Mouse (Mus musculus) lung, postnatal 0 days (tissue): ENCODE results near the gene Ddx51. TPM values are rescaled to one million over a fixed set of nuclear protein-coding genes. Genes with fewer than 3 reads are reported as not detected.

Experiments used
- ATAC-seq: fragments of 200-750 bp; cut with Nextera tagmentation; 2 replicates; pipeline ENCODE4 v1.8.0; 2017; ENCODE audit warnings: moderate library complexity
- DNase-seq: peaks from one replicate; pipeline ENCODE4 v3.0.0-alpha.2; 2016; ENCODE audit warnings: low spot score
- H3K27ac ChIP-seq: fragments of 300-500 bp; sonication (generic); 2 replicates; pipeline ENCODE4 v1.5.1; 2014; ENCODE audit warnings: antibody characterized with exemption, mild to moderate bottlenecking, low read length, mixed read lengths
- H3K27me3 ChIP-seq: fragments of 300-500 bp; sonication (generic); replicated peaks from 2 replicates; pipeline ENCODE4 v1.6.1; 2014; ENCODE audit warnings: low read length, mixed read lengths; ENCODE audit not compliant: insufficient read depth
- H3K36me3 ChIP-seq: fragments of 300-500 bp; sonication (generic); 2 replicates; pipeline ENCODE4 v1.6.1; 2014; ENCODE audit warnings: low read length, mixed read lengths; ENCODE audit not compliant: insufficient read depth
- H3K4me1 ChIP-seq: fragments of 300-500 bp; sonication (generic); 2 replicates; pipeline ENCODE4 v1.6.1; 2014; ENCODE audit warnings: antibody characterized with exemption, low read depth, low read length, mixed read lengths; ENCODE audit not compliant: insufficient read depth
- H3K4me2 ChIP-seq: fragments of 300-500 bp; sonication (generic); replicated peaks from 2 replicates; pipeline ENCODE4 v1.6.1; 2014; ENCODE audit warnings: low read depth, mild to moderate bottlenecking, low read length, moderate library complexity, mixed read lengths
- H3K4me3 ChIP-seq: fragments of 300-500 bp; sonication (generic); 2 replicates; pipeline ENCODE4 v1.5.1; 2014; ENCODE audit warnings: low read depth, low read length
- H3K9ac ChIP-seq: fragments of 300-500 bp; sonication (generic); replicated peaks from 2 replicates; pipeline ENCODE4 v1.6.1; 2014; ENCODE audit warnings: low read depth, mild to moderate bottlenecking
- H3K9me3 ChIP-seq: fragments of 300-500 bp; sonication (generic); 2 replicates; pipeline ENCODE4 v1.6.1; 2016; ENCODE audit warnings: low read length, mixed read lengths
- CTCF ChIP-seq: IDR thresholded peaks from 2 replicates; pipeline ENCODE4 v1.5.1; 2016; ENCODE audit warnings: antibody characterized with exemption, mild to moderate bottlenecking
- EP300 ChIP-seq: IDR thresholded peaks from 2 replicates; pipeline ENCODE4 v1.6.1; 2016; ENCODE audit warnings: antibody characterized with exemption, mild to moderate bottlenecking, control low read depth
- WGBS: fragments of 180-500 bp; shearing (Covaris S2); extraction: QIAGEN DNeasy Blood & Tissue Kit; methylation state at CpG from one replicate; pipeline ENCODE4 v1.1.7; 2014; 5-methylcytosine and 5-hydroxymethylcytosine counted together
- microRNA-seq: library from miRNA; unstranded; fragments of <30 nt; microRNA quantifications from one replicate; pipeline ENCODE4, GENCODE M21; 2016
- polyA plus RNA-seq: library from polyadenylated mRNA; unstranded; fragments of >200 nt; fragmentation: Nextera tagmentation; extraction: Ambion mirVana; gene quantifications from 2 replicates; pipeline ENCODE4 v1.2.1, GENCODE M21; 2015

The Ddx51 gene
- polyA plus RNA-seq, 1 experiment from 2014 or later = 7.4 TPM

GRCm38 (mm10) chr5:110682041-110682440 is 28.8 kb downstream of the Ddx51 start:
- DNase-seq (no peak), ATAC-seq (no peak)
- Histone ChIP-seq H3K9me3 (no peaks in the 10 kb centered on the region), H3K9ac (no peak overlapping the region), H3K27me3 (no peaks in the 10 kb centered on the region), H3K4me2 (no peak overlapping the region), H3K36me3 (peaks cover 64% of the 10 kb centered on the region), H3K4me3 (no peak overlapping the region), H3K27ac (no peak overlapping the region), H3K4me1 (no peaks in the 10 kb centered on the region)
- TF ChIP-seq EP300 (no peak), CTCF (no peak)
- WGBS = 87% methylated on average over 8 of the region's 8 CpGs

- H3K27me3 ChIP-seq = no peaks in the 10 kb centered on the region
- ATAC-seq (no peak), DNase-seq (no peak)
- H3K27ac ChIP-seq = no peak overlapping the region
- WGBS = 89% methylated on average over 4 of the region's 4 CpGs
- no peak overlapping the region for H3K4me3 ChIP-seq
- no peaks in the 10 kb centered on the region for H3K4me1 ChIP-seq
- TF ChIP-seq CTCF (no peak), EP300 (no peak)
- H3K9me3 ChIP-seq = no peaks in the 10 kb centered on the region
- H3K36me3 ChIP-seq = peaks cover 71% of the 10 kb centered on the region; the same call in 1 of the 2 replicates
- no peak overlapping the region for H3K9ac ChIP-seq
- no peak overlapping the region for H3K4me2 ChIP-seq
Observed at GRCm38 (mm10) chr5:110698617-110699016, 45.4 kb downstream of the Ddx51 start.

GRCm38 (mm10) chr5:110704004-110704403 is 50.8 kb downstream of the Ddx51 start:
- 34% methylated on average over 1 of the region's 1 CpGs for WGBS
- Histone ChIP-seq H3K27ac (no peak overlapping the region), H3K4me1 (no peaks in the 10 kb centered on the region), H3K4me3 (no peak overlapping the region), H3K27me3 (no peaks in the 10 kb centered on the region), H3K4me2 (no peak overlapping the region), H3K9ac (no peak overlapping the region), H3K9me3 (no peaks in the 10 kb centered on the region), H3K36me3 (peaks cover 74% of the 10 kb centered on the region)
- DNase-seq = peak; percentile 68
- TF ChIP-seq CTCF (no peak), EP300 (0 out of 2 replicates have a peak, but pooled peaks have one; percentile 46)
- ATAC-seq = peak; percentile 76

GRCm38 (mm10) chr5:110709256-110709655 is 56.0 kb downstream of the Ddx51 start:
- Histone ChIP-seq H3K4me3 (no peak overlapping the region), H3K27me3 (no peaks in the 10 kb centered on the region), H3K27ac (no peak overlapping the region), H3K4me2 (no peak overlapping the region), H3K9ac (no peak overlapping the region), H3K9me3 (no peaks in the 10 kb centered on the region), H3K36me3 (peaks cover 46% of the 10 kb centered on the region), H3K4me1 (no peaks in the 10 kb centered on the region)
- 91% methylated on average over 4 of the region's 4 CpGs for WGBS
- DNase-seq (no peak), ATAC-seq (no peak)
- TF ChIP-seq CTCF (no peak), EP300 (no peak)

Small RNA genes within 50 kb of the gene (microRNA-seq; reads per million reads assigned to microRNA genes)
- not detected for gene Mir7026

Other genes with a start within 250 kb of the Ddx51 start
- 9.0 and 10.4 TPM in 2 replicates for gene Fbrsl1, start 204.9 kb upstream of the Ddx51 start, polyA plus RNA-seq
- 0.18 and 0.26 TPM in 2 replicates for gene Galnt9, start 109.1 kb upstream of the Ddx51 start, polyA plus RNA-seq
- gene Noc4l, start within 50 bp of the Ddx51 start, polyA plus RNA-seq = 16.2 and 18.9 TPM in 2 replicates
- gene Ep400, start 117.3 kb downstream of the Ddx51 start, polyA plus RNA-seq = 16.7 and 17.5 TPM in 2 replicates
- 12.5 and 14.2 TPM in 2 replicates for gene Pus1, start 127.2 kb downstream of the Ddx51 start, polyA plus RNA-seq
- 11.8 and 11.9 TPM in 2 replicates for gene Ulk1, start 156.6 kb downstream of the Ddx51 start, polyA plus RNA-seq
- 30.2 and 32.0 TPM in 2 replicates for gene Hscb, start 186.3 kb downstream of the Ddx51 start, polyA plus RNA-seq
- 5.7 and 7.9 TPM in 2 replicates for gene Chek2, start 186.5 kb downstream of the Ddx51 start, polyA plus RNA-seq
- gene Ttc28, start 226.4 kb downstream of the Ddx51 start, polyA plus RNA-seq = 5.4 and 6.8 TPM in 2 replicates